Mouse (Mus musculus) spleen, adult 2 months (tissue): ENCODE measurements around the gene Steap3.

ENCODE experiments used
- CTCF ChIP-seq: fragments of 200-500 bp; IDR thresholded peaks from 2 replicates; pipeline ENCODE4 v1.5.1; 2011; ENCODE audit warnings: mild to moderate bottlenecking, inconsistent platforms; ENCODE audit not compliant: insufficient read depth, insufficient read length, insufficient replicate concordance; ENCODE audit errors: extremely low read depth
- POLR2A ChIP-seq: fragments of 200-500 bp; IDR thresholded peaks from 2 replicates; pipeline ENCODE4 v1.6.1; 2011; ENCODE audit warnings: low read depth, low read length, inconsistent platforms

- no peak for TF ChIP-seq POLR2A
- no peak for TF ChIP-seq CTCF
Observed at GRCm38 (mm10) chr1:120208502-120209230, 63.8 kb downstream of the Steap3 start.
